Mouse (Mus musculus): ENCODE data around the gene Dcaf4.

The Dcaf4 gene

GRCm38 (mm10) chr12:83495961-83496282 lies 24.3 kb upstream of the Dcaf4 start:
- no peak for DNase-seq (ENCODE audit: low read depth, low spot score)

GRCm38 (mm10) chr12:83496336-83496735 lies 23.9 kb upstream of the Dcaf4 start:
- DNase-seq (ENCODE audit: low read depth, low spot score) = no peak

GRCm38 (mm10) chr12:83496736-83497135 lies 23.5 kb upstream of the Dcaf4 start:
- DNase-seq (ENCODE audit: low read depth, low spot score) = no peak

- DNase-seq (ENCODE audit: low read depth, low spot score) = no peak
Measured at GRCm38 (mm10) chr12:83497959-83498358, 22.3 kb upstream of the Dcaf4 start.

GRCm38 (mm10) chr12:83499256-83499655 lies 21.0 kb upstream of the Dcaf4 start:
- no peak for DNase-seq (ENCODE audit: low read depth, low spot score)

- peak; percentile 66 for DNase-seq (ENCODE audit: low read depth, low spot score)
Measured at GRCm38 (mm10) chr12:83502190-83502589, 18.1 kb upstream of the Dcaf4 start.

GRCm38 (mm10) chr12:83506543-83506942 lies 13.7 kb upstream of the Dcaf4 start:
- DNase-seq (ENCODE audit: low read depth, low spot score) = no peak

- DNase-seq (ENCODE audit: low read depth, low spot score) = no peak
Measured at GRCm38 (mm10) chr12:83510586-83510985, 9.7 kb upstream of the Dcaf4 start.

GRCm38 (mm10) chr12:83512783-83513182 lies 7.5 kb upstream of the Dcaf4 start:
- no peak for DNase-seq (ENCODE audit: low read depth, low spot score)

- no peak for DNase-seq (ENCODE audit: low read depth, low spot score)
Measured at GRCm38 (mm10) chr12:83513185-83513584, 7.1 kb upstream of the Dcaf4 start.

GRCm38 (mm10) chr12:83514216-83514615 lies 6.0 kb upstream of the Dcaf4 start:
- no peak for DNase-seq (ENCODE audit: low read depth, low spot score)

- no peak for DNase-seq (ENCODE audit: low read depth, low spot score)
Measured at GRCm38 (mm10) chr12:83517580-83517979, 2.7 kb upstream of the Dcaf4 start.

GRCm38 (mm10) chr12:83521083-83521482 lies 817 bp downstream of the Dcaf4 start:
- DNase-seq (ENCODE audit: low read depth, low spot score) = no peak

- no peak for DNase-seq (ENCODE audit: low read depth, low spot score)
Measured at GRCm38 (mm10) chr12:83523056-83523455, 2.8 kb downstream of the Dcaf4 start.

GRCm38 (mm10) chr12:83523892-83524291 lies 3.6 kb downstream of the Dcaf4 start:
- DNase-seq (ENCODE audit: low read depth, low spot score) = no peak

GRCm38 (mm10) chr12:83524329-83524728 lies 4.1 kb downstream of the Dcaf4 start:
- no peak for DNase-seq (ENCODE audit: low read depth, low spot score)

- DNase-seq (ENCODE audit: low read depth, low spot score) = no peak
Measured at GRCm38 (mm10) chr12:83525822-83526544, 5.7 kb downstream of the Dcaf4 start.

GRCm38 (mm10) chr12:83527816-83528215 lies 7.5 kb downstream of the Dcaf4 start:
- no peak for DNase-seq (ENCODE audit: low read depth, low spot score)

- DNase-seq (ENCODE audit: low read depth, low spot score) = no peak
Measured at GRCm38 (mm10) chr12:83528665-83529064, 8.4 kb downstream of the Dcaf4 start.

GRCm38 (mm10) chr12:83531992-83532391 lies 11.7 kb downstream of the Dcaf4 start:
- no peak for DNase-seq (ENCODE audit: low read depth, low spot score)

GRCm38 (mm10) chr12:83532966-83533365 lies 12.7 kb downstream of the Dcaf4 start:
- no peak for DNase-seq (ENCODE audit: low read depth, low spot score)

- no peak for DNase-seq (ENCODE audit: low read depth, low spot score)
Measured at GRCm38 (mm10) chr12:83534190-83534589, 13.9 kb downstream of the Dcaf4 start.

GRCm38 (mm10) chr12:83535428-83535827 lies 15.2 kb downstream of the Dcaf4 start:
- no peak for DNase-seq (ENCODE audit: low read depth, low spot score)

GRCm38 (mm10) chr12:83536039-83536438 lies 15.8 kb downstream of the Dcaf4 start:
- DNase-seq (ENCODE audit: low read depth, low spot score) = no peak

Data from CD4-positive helper T cell, adult 2 months (primary cell).